Mouse (Mus musculus): Measurements from ENCODE around the gene Adgre4. TPM values are rescaled to one million over a fixed set of nuclear protein-coding genes. Genes with fewer than 3 reads are reported as not detected.
A peak's percentile ranks its signal among the peaks of the same experiment; 100 is the strongest.

Gene Adgre4
- 0.06 TPM in 1 of 2 replicates, not detected in the other for polyA plus RNA-seq (2015; fragmentation: Nextera tagmentation; extraction: Ambion mirVana)

- WGBS, result 75% methylated on average over 2 of the region's 2 CpGs
- no peak within 1 kb of the TSS for H3K4me2 ChIP-seq
- H3K27ac ChIP-seq (replicated peaks), result no peak within 1 kb of the TSS
- H3K36me3 ChIP-seq, result no peaks in the 10 kb centered on the region
- no peak for ATAC-seq (ENCODE audit: low read depth)
- no peaks in the 10 kb centered on the region for H3K4me1 ChIP-seq (replicated peaks)
- no peak within 1 kb of the TSS for H3K9ac ChIP-seq
- no peak within 1 kb of the TSS for H3K4me3 ChIP-seq
- no peaks in the 10 kb centered on the region for H3K27me3 ChIP-seq
- H3K9me3 ChIP-seq, result no peaks in the 10 kb centered on the region
Observed at GRCm38 (mm10) chr17:55749786-55750185, at the start of gene Adgre4. Adgre4 (plus strand) TSS chr17:55749984.

GRCm38 (mm10) chr17:55702161-55702820 lies 47.5 kb upstream of the Adgre4 start:
- H3K27ac ChIP-seq (replicated peaks), result no peak overlapping the region
- no peak overlapping the region for H3K4me3 ChIP-seq
- no peaks in the 10 kb centered on the region for H3K9me3 ChIP-seq
- peak; percentile 59 for ATAC-seq (ENCODE audit: low read depth)
- H3K4me2 ChIP-seq, result no peak overlapping the region
- H3K27me3 ChIP-seq, result no peaks in the 10 kb centered on the region
- H3K36me3 ChIP-seq, result peaks cover 19% of the 10 kb centered on the region
- no peaks in the 10 kb centered on the region for H3K4me1 ChIP-seq (replicated peaks)
- 70% methylated on average over 3 of the region's 3 CpGs for WGBS
- H3K9ac ChIP-seq, result no peak overlapping the region

- no peaks in the 10 kb centered on the region for H3K27me3 ChIP-seq
- 47% methylated on average over 5 of the region's 5 CpGs for WGBS
- ATAC-seq (ENCODE audit: low read depth), result no peak
- no peaks in the 10 kb centered on the region for H3K4me1 ChIP-seq (replicated peaks)
- H3K27ac ChIP-seq (replicated peaks), result no peak overlapping the region
- H3K4me3 ChIP-seq, result no peak overlapping the region
- no peak overlapping the region for H3K4me2 ChIP-seq
- H3K9me3 ChIP-seq, result no peaks in the 10 kb centered on the region
- no peak overlapping the region for H3K9ac ChIP-seq
- peaks cover 13% of the 10 kb centered on the region for H3K36me3 ChIP-seq
Observed at GRCm38 (mm10) chr17:55702865-55703264, 46.9 kb upstream of the Adgre4 start.

GRCm38 (mm10) chr17:55711984-55712811 lies 37.6 kb upstream of the Adgre4 start, which contains the start of gene Pot1b:
Pot1b (minus strand) TSS chr17:55712628.
- ATAC-seq (ENCODE audit: low read depth), result peak; percentile 99
- 1% methylated on average over 37 of the region's 37 CpGs for WGBS

GRCm38 (mm10) chr17:55721270-55721669 lies 28.5 kb upstream of the Adgre4 start:
- H3K9ac ChIP-seq, result no peak overlapping the region
- H3K27me3 ChIP-seq, result no peaks in the 10 kb centered on the region
- no peaks in the 10 kb centered on the region for H3K36me3 ChIP-seq
- no peaks in the 10 kb centered on the region for H3K4me1 ChIP-seq (replicated peaks)
- H3K9me3 ChIP-seq, result no peaks in the 10 kb centered on the region
- 88% methylated on average over 1 of the region's 1 CpGs for WGBS
- H3K4me2 ChIP-seq, result no peak overlapping the region
- ATAC-seq (ENCODE audit: low read depth), result no peak
- no peak overlapping the region for H3K27ac ChIP-seq (replicated peaks)
- H3K4me3 ChIP-seq, result no peak overlapping the region

More at GRCm38 (mm10) chr17:55711984-55712811, 37.6 kb upstream of the Adgre4 start, which contains the start of gene Pot1b:
- H3K9me3 ChIP-seq, result no peaks in the 10 kb centered on the region
- 0 out of 2 replicates have a peak, but pooled peaks cover 4% of the 10 kb centered on the region for H3K27me3 ChIP-seq
- 0 out of 2 replicates have a peak, but pooled peaks cover 3% of the 10 kb centered on the region for H3K4me1 ChIP-seq (replicated peaks)
- H3K4me3 ChIP-seq, result peak within 1 kb of the TSS; percentile 75
- peak within 1 kb of the TSS; percentile 76 for H3K9ac ChIP-seq
- peak within 1 kb of the TSS; percentile 56; the same call in 1 of the 2 replicates for H3K27ac ChIP-seq (replicated peaks)
- H3K36me3 ChIP-seq, result 0 out of 2 replicates have a peak, but pooled peaks cover 4% of the 10 kb centered on the region
- peak within 1 kb of the TSS; percentile 71 for H3K4me2 ChIP-seq

GRCm38 (mm10) chr17:55722250-55722649 lies 27.5 kb upstream of the Adgre4 start:
- Histone ChIP-seq H3K27ac (replicated peaks) (no peak overlapping the region), H3K4me1 (replicated peaks) (no peaks in the 10 kb centered on the region), H3K27me3 (no peaks in the 10 kb centered on the region), H3K4me2 (no peak overlapping the region), H3K9me3 (no peaks in the 10 kb centered on the region), H3K36me3 (no peaks in the 10 kb centered on the region), H3K9ac (no peak overlapping the region), H3K4me3 (no peak overlapping the region)
- no peak for ATAC-seq (ENCODE audit: low read depth)
- WGBS, result 74% methylated on average over 2 of the region's 2 CpGs

GRCm38 (mm10) chr17:55726193-55726592 lies 23.6 kb upstream of the Adgre4 start:
- Histone ChIP-seq H3K4me2 (no peak overlapping the region), H3K4me1 (replicated peaks) (no peaks in the 10 kb centered on the region), H3K4me3 (no peak overlapping the region), H3K27ac (replicated peaks) (no peak overlapping the region), H3K9me3 (no peaks in the 10 kb centered on the region), H3K9ac (no peak overlapping the region), H3K36me3 (no peaks in the 10 kb centered on the region), H3K27me3 (no peaks in the 10 kb centered on the region)
- 80% methylated on average over 2 of the region's 2 CpGs for WGBS
- ATAC-seq (ENCODE audit: low read depth), result no peak

GRCm38 (mm10) chr17:55736675-55737074 lies 13.1 kb upstream of the Adgre4 start:
- Histone ChIP-seq H3K4me1 (replicated peaks) (no peaks in the 10 kb centered on the region), H3K9me3 (no peaks in the 10 kb centered on the region), H3K27ac (replicated peaks) (no peak overlapping the region), H3K27me3 (no peaks in the 10 kb centered on the region), H3K9ac (no peak overlapping the region), H3K4me2 (no peak overlapping the region), H3K4me3 (no peak overlapping the region), H3K36me3 (no peaks in the 10 kb centered on the region)
- WGBS, result 87% methylated on average over 1 of the region's 1 CpGs
- no peak for ATAC-seq (ENCODE audit: low read depth)

- Histone ChIP-seq H3K4me3 (no peak overlapping the region), H3K4me1 (replicated peaks) (no peaks in the 10 kb centered on the region), H3K4me2 (no peak overlapping the region), H3K27me3 (no peaks in the 10 kb centered on the region), H3K9me3 (no peaks in the 10 kb centered on the region), H3K36me3 (no peaks in the 10 kb centered on the region), H3K9ac (no peak overlapping the region), H3K27ac (replicated peaks) (no peak overlapping the region)
- WGBS, result 75% methylated on average over 2 of the region's 2 CpGs
- no peak for ATAC-seq (ENCODE audit: low read depth)
Observed at GRCm38 (mm10) chr17:55751170-55751569, 1.4 kb downstream of the Adgre4 start.

- no peak overlapping the region for H3K27ac ChIP-seq (replicated peaks)
- no peaks in the 10 kb centered on the region for H3K4me1 ChIP-seq (replicated peaks)
- no peaks in the 10 kb centered on the region for H3K36me3 ChIP-seq
- H3K27me3 ChIP-seq, result no peaks in the 10 kb centered on the region
- H3K4me3 ChIP-seq, result no peak overlapping the region
- no peaks in the 10 kb centered on the region for H3K9me3 ChIP-seq
- ATAC-seq (ENCODE audit: low read depth), result no peak
- no peak overlapping the region for H3K9ac ChIP-seq
- H3K4me2 ChIP-seq, result no peak overlapping the region
Observed at GRCm38 (mm10) chr17:55813642-55814041, 63.9 kb downstream of the Adgre4 start.

GRCm38 (mm10) chr17:55816853-55817252 lies 67.1 kb downstream of the Adgre4 start:
- Histone ChIP-seq H3K4me3 (no peak overlapping the region), H3K27ac (replicated peaks) (no peak overlapping the region), H3K36me3 (no peaks in the 10 kb centered on the region), H3K4me1 (replicated peaks) (no peaks in the 10 kb centered on the region), H3K9ac (no peak overlapping the region), H3K27me3 (no peaks in the 10 kb centered on the region), H3K4me2 (no peak overlapping the region), H3K9me3 (no peaks in the 10 kb centered on the region)
- ATAC-seq (ENCODE audit: low read depth), result no peak
- 92% methylated on average over 4 of the region's 4 CpGs for WGBS

GRCm38 (mm10) chr17:55821566-55821965 lies 71.8 kb downstream of the Adgre4 start:
- H3K4me3 ChIP-seq, result no peak overlapping the region
- H3K27ac ChIP-seq (replicated peaks), result no peak overlapping the region
- H3K27me3 ChIP-seq, result no peaks in the 10 kb centered on the region
- no peaks in the 10 kb centered on the region for H3K4me1 ChIP-seq (replicated peaks)
- H3K9ac ChIP-seq, result no peak overlapping the region
- H3K36me3 ChIP-seq, result no peaks in the 10 kb centered on the region
- H3K9me3 ChIP-seq, result no peaks in the 10 kb centered on the region
- H3K4me2 ChIP-seq, result no peak overlapping the region
- ATAC-seq (ENCODE audit: low read depth), result no peak
- WGBS, result 92% methylated on average over 1 of the region's 1 CpGs
